Mouse (Mus musculus): ENCODE results near the gene Fv1. TPM values are rescaled to one million over a fixed set of nuclear protein-coding genes. Genes with fewer than 3 reads are reported as not detected.
A peak's percentile ranks its signal among the peaks of the same experiment; 100 is the strongest.
"Not testable (repeated sequence)": the region's sequence is repeated elsewhere in the genome, so short reads cannot be mapped to it uniquely, and the experiment has no call there.

The Fv1 gene
- total RNA-seq (2015), result 2.5 and 6.6 TPM in 2 replicates
- 11.5 and 15.3 TPM in 2 replicates for total RNA-seq (2017)

GRCm38 (mm10) chr4:147868450-147869031, at the start of gene Fv1, which contains the start of gene Miip:
Fv1 (plus strand) TSS chr4:147868979.
Miip (minus strand) TSS chr4:147868816.
- peak; percentile 92 for ATAC-seq (ENCODE audit: poor library complexity, severe bottlenecking)

DNA sequence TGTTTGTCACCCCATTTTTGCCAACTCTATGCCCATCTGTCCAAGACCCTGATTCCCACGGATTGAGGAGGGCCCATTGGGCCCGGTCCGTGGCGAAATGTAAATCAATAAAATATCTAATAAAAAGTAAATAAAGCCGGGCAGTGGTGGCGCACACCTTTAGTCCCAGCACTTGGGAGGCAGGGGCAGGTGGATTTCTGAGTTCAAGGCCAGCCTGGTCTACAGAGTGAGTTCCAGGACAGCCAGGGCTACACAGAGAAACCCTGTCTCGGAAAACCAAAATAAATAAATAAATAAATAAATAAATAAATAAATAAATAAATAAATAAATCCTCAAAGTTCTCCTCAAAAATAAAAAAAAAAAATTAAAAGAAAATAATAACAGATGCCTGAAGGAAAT, 49.1 kb upstream of the Fv1 start:
- ATAC-seq (ENCODE audit: poor library complexity, severe bottlenecking), result not testable (repeated sequence)

DNA sequence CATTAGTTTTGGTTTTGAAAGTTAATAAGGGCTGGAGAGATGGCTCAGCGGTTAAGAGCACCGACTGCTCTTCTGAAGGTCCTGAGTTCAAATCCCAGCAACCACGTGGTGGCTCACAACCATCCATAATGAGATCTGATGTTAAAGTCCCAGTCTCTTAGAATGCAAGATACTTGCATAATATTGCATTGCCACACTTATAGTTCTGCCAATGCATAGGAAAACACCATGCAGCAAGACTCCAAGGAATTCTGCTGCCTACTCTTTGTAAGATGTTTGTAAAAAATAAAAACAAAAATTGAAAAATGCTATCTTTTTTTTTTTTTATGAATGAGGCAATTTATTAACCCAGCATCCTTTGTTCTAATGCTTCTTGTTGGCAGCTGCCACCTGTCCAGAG, 47.4 kb upstream of the Fv1 start:
- not testable (repeated sequence) for ATAC-seq (ENCODE audit: poor library complexity, severe bottlenecking)

- ATAC-seq (ENCODE audit: poor library complexity, severe bottlenecking), result no peak
These were observed 44.4 kb upstream of the Fv1 start for GRCm38 (mm10) chr4:147824389-147824788.

GRCm38 (mm10) chr4:147839282-147839681, 29.5 kb upstream of the Fv1 start:
- ATAC-seq (ENCODE audit: poor library complexity, severe bottlenecking), result not testable (repeated sequence)

GRCm38 (mm10) chr4:147842871-147843270, 25.9 kb upstream of the Fv1 start:
- no peak for ATAC-seq (ENCODE audit: poor library complexity, severe bottlenecking)

- ATAC-seq (ENCODE audit: poor library complexity, severe bottlenecking), result peak; percentile 93
These were observed 20.9 kb upstream of the Fv1 start, which contains the start of gene Zfp933 for GRCm38 (mm10) chr4:147847614-147848583. Zfp933 (minus strand) TSS chr4:147848366.

DNA sequence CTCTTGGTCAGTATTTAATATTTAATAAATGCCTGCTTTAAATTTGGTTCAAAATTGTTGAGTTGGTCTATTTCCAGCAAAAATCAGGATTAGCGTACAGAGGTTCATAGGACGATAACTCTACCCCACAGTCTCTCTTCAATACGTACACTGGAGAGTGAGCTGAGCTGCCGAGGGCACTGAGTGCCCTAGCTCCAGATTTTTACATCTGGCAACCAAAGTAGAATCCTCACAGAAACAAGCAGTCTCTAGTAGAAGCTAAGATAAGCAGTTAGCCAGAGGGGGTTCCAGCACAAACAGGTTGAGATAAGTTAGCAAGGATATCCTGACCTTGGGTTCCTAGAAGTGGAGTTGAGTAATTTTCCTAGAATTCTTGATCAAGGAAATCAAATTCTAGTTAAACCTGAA, 20.2 kb upstream of the Fv1 start:
- peak; percentile 51 for ATAC-seq (ENCODE audit: poor library complexity, severe bottlenecking)

DNA sequence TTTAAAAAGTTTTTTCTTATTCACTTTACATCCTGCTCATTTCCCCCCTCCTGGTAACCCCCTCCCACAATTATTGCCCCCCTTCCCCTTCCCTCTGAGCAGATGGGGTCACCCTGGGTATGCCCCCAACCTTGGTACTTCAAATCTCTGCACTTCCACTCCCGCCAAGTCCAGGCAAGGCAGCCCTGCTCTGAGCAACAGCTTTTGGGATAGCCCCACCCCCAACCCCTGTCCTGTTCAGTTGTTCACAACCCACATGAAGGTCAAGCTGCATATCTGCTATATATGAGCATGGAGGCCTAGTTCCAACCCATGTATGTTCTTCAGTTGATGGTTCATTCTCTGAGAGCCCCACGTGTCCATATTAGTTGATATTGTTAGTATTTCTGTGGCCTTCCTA, 18.0 kb upstream of the Fv1 start:
- ATAC-seq (ENCODE audit: poor library complexity, severe bottlenecking), result no peak

GRCm38 (mm10) chr4:147862051-147862450, 6.7 kb upstream of the Fv1 start:
- ATAC-seq (ENCODE audit: poor library complexity, severe bottlenecking), result no peak

GRCm38 (mm10) chr4:147865651-147866050, 3.1 kb upstream of the Fv1 start:
- ATAC-seq (ENCODE audit: poor library complexity, severe bottlenecking), result no peak

GRCm38 (mm10) chr4:147866056-147866455, 2.7 kb upstream of the Fv1 start:
- ATAC-seq (ENCODE audit: poor library complexity, severe bottlenecking), result no peak

DNA sequence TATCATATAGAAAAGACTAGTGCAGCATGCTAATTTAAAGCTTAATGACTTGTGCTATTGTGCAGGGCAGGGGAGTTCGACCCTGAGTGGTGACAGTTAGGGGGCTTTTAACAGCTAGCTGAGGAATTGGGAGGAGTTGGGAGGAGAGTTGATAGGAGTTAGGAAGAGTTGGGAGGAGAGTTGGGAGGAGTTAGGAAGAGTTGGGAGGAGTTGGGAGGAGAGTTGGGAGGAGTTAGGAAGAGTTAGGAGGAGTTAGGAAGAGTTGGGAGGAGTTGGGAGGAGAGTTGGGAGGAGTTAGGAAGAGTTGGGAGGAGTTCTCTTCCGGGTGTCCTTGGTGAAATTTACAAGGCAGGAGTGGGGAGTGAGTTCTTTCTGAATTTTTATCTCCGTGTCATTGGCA, 2.0 kb upstream of the Fv1 start:
- ATAC-seq (ENCODE audit: poor library complexity, severe bottlenecking), result not testable (repeated sequence)

- ATAC-seq (ENCODE audit: poor library complexity, severe bottlenecking), result peak; percentile 26
These were observed 973 bp upstream of the Fv1 start for GRCm38 (mm10) chr4:147867563-147868449.

- ATAC-seq (ENCODE audit: poor library complexity, severe bottlenecking), result no peak
These were observed 459 bp downstream of the Fv1 start for GRCm38 (mm10) chr4:147869238-147869637.

DNA sequence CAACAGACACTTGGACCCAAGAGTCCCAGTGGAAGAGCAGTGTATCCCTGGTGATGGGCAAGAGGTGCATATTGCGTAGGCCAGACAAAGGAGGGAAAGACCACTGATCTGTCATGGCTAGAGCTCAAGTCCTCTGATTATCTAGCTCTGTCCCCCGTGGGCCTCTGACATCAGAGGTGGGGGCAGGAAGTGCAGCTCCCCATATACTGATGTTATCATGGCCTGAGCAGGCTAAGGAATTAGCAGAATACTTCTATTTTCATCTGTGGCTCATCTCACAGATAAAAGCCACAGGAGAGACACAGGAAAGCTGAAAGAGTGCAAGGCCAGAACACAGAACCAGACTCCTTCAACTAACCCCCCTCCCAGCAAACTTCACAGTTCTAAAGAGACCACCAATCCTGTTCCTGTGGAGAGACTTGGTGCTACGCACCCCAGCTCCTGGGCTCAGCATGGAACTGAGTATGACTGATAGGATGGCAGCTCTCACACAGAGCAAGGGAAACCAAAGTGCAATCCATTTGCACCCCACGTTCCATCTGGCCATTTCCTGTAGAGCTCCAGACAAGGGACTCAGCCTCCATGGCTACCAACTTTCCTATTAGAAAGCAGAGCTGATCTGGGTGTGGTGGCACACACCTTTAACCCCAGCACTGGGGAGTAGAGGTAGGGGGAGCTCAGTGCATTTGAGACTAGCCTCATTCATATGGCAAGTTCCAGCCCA, 7.2 kb downstream of the Fv1 start:
- peak; percentile 53 for ATAC-seq (ENCODE audit: poor library complexity, severe bottlenecking)

DNA sequence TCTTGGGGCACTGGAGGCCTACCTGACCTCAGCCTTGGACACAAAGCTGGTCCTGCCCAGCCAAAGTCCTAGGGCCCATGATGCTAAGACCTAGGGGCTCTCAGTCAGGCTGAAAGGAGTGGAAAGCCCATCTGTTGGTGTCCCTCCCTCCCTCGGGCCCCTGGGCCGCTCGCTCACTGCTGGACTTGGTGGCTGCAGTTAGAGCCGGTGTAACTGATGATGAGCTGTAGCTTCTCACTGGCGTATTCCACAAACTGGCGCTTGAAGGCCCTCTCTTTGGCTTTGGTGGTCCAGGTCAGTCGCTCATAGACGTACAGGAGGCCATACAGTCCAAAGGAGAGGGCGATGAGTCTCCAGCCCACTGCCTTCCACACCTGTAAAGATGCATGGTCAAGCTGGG, 9.8 kb downstream of the Fv1 start:
- no peak for ATAC-seq (ENCODE audit: poor library complexity, severe bottlenecking)

DNA sequence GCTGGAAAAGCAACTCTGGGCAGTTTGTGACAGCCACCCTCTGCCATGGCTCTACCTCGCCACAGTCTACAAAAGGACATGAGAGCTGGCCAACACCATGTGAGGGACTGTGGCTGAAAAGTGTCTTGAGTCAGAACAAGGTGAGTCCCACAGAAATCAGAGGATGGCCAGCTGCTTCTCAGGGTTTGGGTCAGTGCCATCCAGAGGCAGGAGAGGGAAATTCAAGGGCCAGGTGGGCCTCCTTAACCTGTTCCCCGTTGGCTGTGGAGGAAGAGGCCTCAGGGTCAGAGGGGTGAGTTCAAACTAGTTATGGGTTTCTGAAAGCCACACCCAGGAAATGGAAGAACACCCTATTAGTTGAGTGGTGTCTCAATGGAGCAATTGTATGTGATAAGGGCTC, 10.7 kb downstream of the Fv1 start:
- no peak; the same call in 1 of the 2 replicates for ATAC-seq (ENCODE audit: poor library complexity, severe bottlenecking)

DNA sequence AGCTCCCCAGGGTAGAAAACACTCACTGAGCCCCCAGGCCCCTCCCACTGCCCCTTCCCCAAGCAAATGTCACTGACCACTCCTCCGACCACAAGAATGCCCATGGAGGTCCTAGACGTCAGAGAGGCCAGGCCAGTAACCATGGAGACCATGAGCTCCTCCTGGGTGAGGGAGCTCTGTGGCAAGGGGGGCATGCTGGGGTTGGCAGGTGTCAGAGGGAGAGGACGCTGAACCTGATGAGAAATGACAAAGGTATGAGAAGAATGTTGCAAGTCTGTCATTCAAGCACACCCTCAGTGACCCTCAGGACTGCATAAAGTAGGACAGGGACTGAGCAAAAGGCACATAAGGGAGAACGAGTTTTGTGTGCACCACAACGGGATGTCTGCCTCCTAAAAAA, 11.1 kb downstream of the Fv1 start:
- ATAC-seq (ENCODE audit: poor library complexity, severe bottlenecking), result no peak

- no peak for ATAC-seq (ENCODE audit: poor library complexity, severe bottlenecking)
These were observed 13.0 kb downstream of the Fv1 start for GRCm38 (mm10) chr4:147881792-147882191.

Measured in megakaryocyte, adult 5-6 weeks (primary cell).